Mouse (Mus musculus): Measurements from ENCODE around the gene Rrbp1.

DNA sequence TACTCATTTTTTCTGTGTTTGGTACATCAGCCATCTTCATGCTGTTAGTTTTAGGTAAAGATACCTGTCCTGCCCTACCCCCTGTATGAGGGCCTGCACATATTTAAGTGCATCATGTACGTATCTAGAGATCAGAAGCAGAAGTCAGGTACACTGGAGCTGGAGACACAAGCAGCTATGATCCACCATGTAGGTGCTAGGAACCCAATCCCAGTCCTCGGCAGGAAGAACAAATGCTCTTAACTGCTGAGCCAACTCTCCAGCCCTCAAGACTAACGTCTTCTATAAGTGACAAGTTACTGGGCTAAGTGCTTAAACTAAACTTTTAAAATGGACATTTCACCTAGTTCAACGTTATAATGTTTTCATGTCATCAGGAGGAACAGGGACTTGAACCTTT is 3.9 kb downstream of the Rrbp1 start:
- TF ChIP-seq POLR2A (IDR thresholded peaks at IDR 0.05; ENCODE audit: control insufficient read depth in 1 of 2, insufficient read depth in 1 of 2, low read depth in 1 of 2, low read length in 2 of 2, poor library complexity in 1 of 2) = no peak
- no peak for TF ChIP-seq GATA1 (IDR thresholded peaks at IDR 0.05; ENCODE audit: low read depth, low read length)
